Mouse (Mus musculus): ENCODE data around the gene Map2.

- TF ChIP-seq ZC3H11A (IDR thresholded peaks at IDR 0.05; ENCODE audit: borderline replicate concordance, low read depth, low read length) (no peak), CHD2 (IDR thresholded peaks at IDR 0.05; ENCODE audit: low read depth, low read length) (no peak)
Observed at GRCm38 (mm10) chr1:66320378-66321135, 145.5 kb downstream of the Map2 start.

Data from ES-E14 (cell line).